Mouse (Mus musculus): Measurements from ENCODE around the gene Npcd. TPM values are rescaled to one million over a fixed set of nuclear protein-coding genes. Genes with fewer than 3 reads are reported as not detected.

Gene Npcd
- polyA plus RNA-seq (2015; fragmentation: Nextera tagmentation; extraction: Ambion mirVana) = 0.46 TPM in 1 of 2 replicates, not detected in the other

DNA sequence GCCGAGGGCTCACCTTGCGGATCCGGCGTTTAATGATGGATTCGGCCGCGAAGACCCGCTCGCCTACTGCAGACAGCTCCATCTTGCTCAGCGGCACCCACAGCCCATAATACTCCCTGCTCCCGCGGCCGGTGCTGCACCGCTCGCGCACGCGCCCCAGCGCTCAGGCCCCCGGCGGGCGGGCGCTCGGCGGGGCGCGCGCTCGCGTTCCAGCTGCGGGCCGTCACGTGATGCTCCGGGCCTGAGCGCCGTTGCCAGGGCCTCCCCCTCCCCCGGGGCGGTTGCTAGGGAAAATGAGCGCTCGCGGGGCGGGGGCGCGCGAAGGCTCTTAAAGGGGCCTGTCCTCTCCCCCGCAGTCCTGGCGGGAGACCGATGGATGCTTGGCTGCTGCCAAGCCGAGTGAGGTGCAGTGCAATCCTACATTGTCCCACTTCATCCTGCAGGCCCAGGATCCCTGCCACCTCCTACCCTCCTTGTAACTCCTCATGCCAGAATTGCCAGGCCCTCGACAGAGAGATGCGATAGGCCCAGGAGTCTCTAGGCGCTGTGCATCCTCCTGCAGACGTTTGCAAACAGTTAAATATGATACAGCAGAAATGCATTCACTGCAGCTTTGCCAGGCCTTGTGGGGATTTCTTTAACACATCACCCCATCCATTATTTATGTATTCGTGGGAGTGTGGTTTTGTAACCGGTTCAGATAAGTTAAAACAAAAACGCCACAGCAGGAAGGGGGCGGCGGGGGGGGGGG, at the start of gene Npcd, which contains the start of gene Cbx6:
Gene Npcd (minus strand): TSS at position 108 of the 751 bp plus-strand sequence.
Gene Cbx6 (minus strand): TSS at position 559 of the 751 bp plus-strand sequence.
- peak within 1 kb of the TSS; percentile 98 for H3K27ac ChIP-seq (replicated peaks)
- H3K4me2 ChIP-seq (replicated peaks) = peak within 1 kb of the TSS; percentile 97
- H3K4me3 ChIP-seq = peak within 1 kb of the TSS; percentile 88
- H3K9ac ChIP-seq (replicated peaks) = peak within 1 kb of the TSS; percentile 93
- no peaks in the 10 kb centered on the region for H3K27me3 ChIP-seq
- H3K36me3 ChIP-seq = 0 out of 2 replicates have a peak, but pooled peaks cover 3% of the 10 kb centered on the region
- under 1% methylated on average over 58 of the region's 58 CpGs for WGBS
- no peaks in the 10 kb centered on the region for H3K9me3 ChIP-seq
- H3K4me1 ChIP-seq = peaks cover 45% of the 10 kb centered on the region
- peak; percentile 92 for ATAC-seq (replicated peaks)

DNA sequence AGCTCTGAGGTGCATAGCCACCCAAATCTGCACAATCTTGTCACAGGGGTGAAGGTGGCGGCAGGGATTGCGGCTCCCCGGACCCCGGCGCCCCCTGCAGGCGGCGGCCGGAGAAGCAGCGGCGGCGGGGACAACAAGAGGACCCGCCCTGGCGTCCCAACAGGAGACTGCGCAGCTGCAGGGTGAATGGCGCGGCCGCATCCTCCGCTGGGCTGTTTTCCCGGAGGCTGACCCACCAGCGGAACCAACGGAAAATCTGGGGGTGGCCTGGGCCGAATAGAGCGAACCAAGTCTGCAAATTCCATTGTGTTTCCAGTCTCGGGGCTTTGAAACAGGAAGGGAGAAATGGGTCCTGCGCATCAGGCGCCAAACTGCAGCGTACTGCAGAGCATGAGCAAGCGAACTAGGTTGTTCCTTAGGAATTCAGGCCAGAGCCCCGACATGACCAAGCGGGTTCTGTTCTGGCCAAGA, 49.4 kb upstream of the Npcd start:
- under 1% methylated on average over 30 of the region's 30 CpGs for WGBS
- Histone ChIP-seq H3K27me3 (no peaks in the 10 kb centered on the region), H3K9ac (replicated peaks) (peak overlapping the region; percentile 75), H3K4me1 (peaks cover 23% of the 10 kb centered on the region), H3K36me3 (no peaks in the 10 kb centered on the region), H3K27ac (replicated peaks) (peak overlapping the region; percentile 95), H3K4me3 (peak overlapping the region; percentile 58), H3K9me3 (no peaks in the 10 kb centered on the region), H3K4me2 (replicated peaks) (peak overlapping the region; percentile 72)
- ATAC-seq (replicated peaks) = peak; percentile 90

DNA sequence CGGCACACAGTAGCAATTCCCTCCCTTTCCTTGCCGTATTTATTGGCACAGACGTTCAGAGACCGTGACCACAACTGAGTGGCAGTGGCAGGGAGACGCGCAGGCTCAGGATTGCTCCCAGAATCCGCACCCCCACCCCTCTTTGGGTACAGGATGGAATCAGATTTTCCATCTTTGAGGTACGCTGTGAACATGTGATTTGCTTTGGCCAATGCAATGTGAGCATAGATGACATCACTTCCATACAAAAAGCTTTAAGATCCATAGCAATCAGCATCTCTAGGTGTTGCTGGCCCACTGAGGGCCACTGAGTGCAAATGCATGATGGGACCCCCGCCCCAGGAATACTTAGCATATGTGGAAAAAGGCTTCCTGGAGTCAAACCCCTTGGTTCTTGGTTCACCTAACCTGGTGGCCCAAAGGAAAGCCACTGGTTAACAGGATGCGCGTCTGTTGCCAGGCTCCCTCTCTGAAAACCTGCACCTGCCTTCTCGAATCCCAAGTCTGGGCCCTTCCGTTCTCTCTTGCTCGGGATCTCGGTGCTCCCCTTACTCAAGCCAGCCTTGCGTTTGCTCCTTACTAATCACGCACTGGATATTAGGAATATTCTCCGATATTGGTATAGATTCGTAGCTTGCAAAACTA, 48.7 kb upstream of the Npcd start:
- Histone ChIP-seq H3K27me3 (no peaks in the 10 kb centered on the region), H3K4me3 (peak overlapping the region; percentile 58), H3K4me1 (peaks cover 23% of the 10 kb centered on the region), H3K9me3 (no peaks in the 10 kb centered on the region), H3K27ac (replicated peaks) (peak overlapping the region; percentile 95), H3K4me2 (replicated peaks) (peak overlapping the region; percentile 72), H3K36me3 (no peaks in the 10 kb centered on the region), H3K9ac (replicated peaks) (peak overlapping the region; percentile 75)
- 23% methylated on average over 19 of the region's 19 CpGs for WGBS
- ATAC-seq (replicated peaks) = peak; percentile 63

DNA sequence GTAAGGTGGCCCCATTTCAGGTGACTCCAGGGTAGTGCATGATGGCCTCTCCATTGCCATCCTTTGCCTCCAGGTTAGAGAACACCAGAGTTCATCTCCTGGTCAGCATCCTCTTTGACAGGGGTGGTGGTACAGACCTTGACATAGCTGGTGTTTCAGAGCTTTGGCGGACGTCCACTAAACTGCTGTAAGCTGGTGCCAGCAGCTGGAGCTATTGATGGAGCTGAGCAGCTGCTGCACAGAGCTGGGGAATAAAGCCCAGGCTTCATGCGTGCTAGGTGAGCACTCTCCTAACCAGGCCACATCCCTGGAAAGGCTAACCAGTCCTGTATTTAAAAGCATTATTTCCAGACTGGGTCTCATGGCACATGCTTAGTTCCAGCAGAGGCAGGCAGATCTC, 46.4 kb upstream of the Npcd start:
- 82% methylated on average over 3 of the region's 3 CpGs for WGBS
- no peak overlapping the region for H3K9ac ChIP-seq (replicated peaks)

DNA sequence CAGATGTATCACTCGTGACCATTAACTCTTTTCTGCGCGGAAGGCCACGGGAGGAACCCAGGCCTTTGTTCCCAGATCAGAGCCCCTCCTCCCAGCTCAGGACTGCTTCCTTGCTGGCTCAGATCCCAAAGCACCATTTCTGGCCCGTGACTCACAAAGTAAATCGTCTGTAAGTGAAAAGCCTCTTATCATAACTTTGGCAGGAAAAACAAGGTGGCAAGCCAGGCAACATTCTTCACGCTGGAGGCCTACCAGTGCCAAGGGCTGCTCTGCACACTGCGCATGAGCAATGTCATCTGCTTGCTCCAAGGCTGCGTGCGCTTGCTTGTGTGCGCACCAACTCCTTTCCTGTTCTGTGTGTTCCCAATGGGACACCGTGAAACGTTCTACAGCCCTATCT, 45.3 kb upstream of the Npcd start:
- Histone ChIP-seq H3K4me1 (peaks cover 23% of the 10 kb centered on the region), H3K27me3 (no peaks in the 10 kb centered on the region), H3K4me2 (replicated peaks) (peak overlapping the region; percentile 13), H3K9ac (replicated peaks) (no peak overlapping the region), H3K27ac (replicated peaks) (peak overlapping the region; percentile 62), H3K4me3 (no peak overlapping the region), H3K36me3 (no peaks in the 10 kb centered on the region), H3K9me3 (no peaks in the 10 kb centered on the region)
- no peak; the same call in 1 of the 2 replicates for ATAC-seq (replicated peaks)
- 32% methylated on average over 13 of the region's 13 CpGs for WGBS

More for the DNA sequence above, 46.4 kb upstream of the Npcd start:
- H3K27me3 ChIP-seq = no peaks in the 10 kb centered on the region
- H3K4me1 ChIP-seq = peaks cover 23% of the 10 kb centered on the region
- H3K4me2 ChIP-seq (replicated peaks) = no peak overlapping the region
- no peak overlapping the region for H3K27ac ChIP-seq (replicated peaks)
- no peak for ATAC-seq (replicated peaks)
- H3K9me3 ChIP-seq = no peaks in the 10 kb centered on the region
- no peak overlapping the region for H3K4me3 ChIP-seq
- H3K36me3 ChIP-seq = no peaks in the 10 kb centered on the region

DNA sequence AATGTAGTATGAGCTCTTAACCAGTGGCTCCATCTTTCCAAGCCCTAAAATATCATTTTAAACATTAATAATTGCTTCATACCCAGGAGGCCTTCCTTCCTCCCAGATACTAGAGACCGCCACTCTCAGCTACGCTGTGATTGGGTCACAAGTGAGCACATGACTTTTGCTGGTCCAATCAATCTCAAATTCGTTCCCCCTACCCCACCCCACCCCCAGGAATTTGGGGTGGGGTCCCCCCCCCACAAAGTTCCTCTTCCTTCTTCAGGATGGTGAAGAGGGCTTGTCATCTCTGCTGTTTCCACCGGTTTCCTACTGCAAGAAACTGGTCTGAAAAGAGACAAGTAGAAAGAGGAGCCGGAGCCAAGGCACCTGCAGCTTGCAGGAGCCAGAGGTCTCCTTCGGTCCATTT, 44.7 kb upstream of the Npcd start:
- 79% methylated on average over 6 of the region's 6 CpGs for WGBS
- H3K4me1 ChIP-seq = peaks cover 23% of the 10 kb centered on the region
- ATAC-seq (replicated peaks) = no peak
- peak overlapping the region; percentile 13; the same call in 1 of the 2 replicates for H3K4me2 ChIP-seq (replicated peaks)
- H3K9me3 ChIP-seq = no peaks in the 10 kb centered on the region
- peak overlapping the region; percentile 62 for H3K27ac ChIP-seq (replicated peaks)
- H3K36me3 ChIP-seq = no peaks in the 10 kb centered on the region
- H3K9ac ChIP-seq (replicated peaks) = no peak overlapping the region
- H3K27me3 ChIP-seq = no peaks in the 10 kb centered on the region
- H3K4me3 ChIP-seq = no peak overlapping the region

DNA sequence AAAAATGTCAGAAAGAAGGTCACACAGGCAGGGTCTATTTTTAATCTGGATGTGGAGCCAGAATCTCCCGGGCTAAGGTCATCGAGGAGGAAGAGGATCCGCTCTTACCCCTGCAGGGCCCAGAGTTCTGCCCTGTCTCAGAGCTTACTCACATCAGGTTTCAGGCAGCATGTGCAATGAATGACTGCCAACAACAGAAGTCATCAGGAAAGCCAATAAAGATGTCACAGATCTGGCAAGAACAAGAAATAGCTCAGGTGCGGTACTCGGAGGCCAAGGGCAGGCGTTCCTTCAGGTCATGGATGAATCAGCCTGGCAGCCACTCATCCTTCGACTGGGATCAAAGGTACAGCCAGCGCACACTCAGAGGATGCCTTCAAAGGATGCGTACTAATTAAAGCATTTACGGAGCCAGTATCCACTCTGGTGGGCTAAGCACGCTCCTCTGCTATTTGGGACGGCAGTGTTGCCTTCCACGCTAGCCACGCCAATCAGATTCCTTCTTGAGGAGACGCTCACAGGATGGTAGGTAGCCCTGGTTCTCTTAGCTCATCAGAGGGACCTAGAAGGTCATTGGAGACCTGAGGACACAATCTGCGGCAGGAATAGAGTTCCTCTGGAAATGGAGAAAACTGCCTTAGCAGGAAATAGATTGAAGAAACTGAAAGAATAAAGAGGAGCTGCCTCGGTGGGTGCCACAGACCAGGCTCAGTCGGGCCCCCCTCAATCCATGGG, 41.4 kb upstream of the Npcd start:
- Histone ChIP-seq H3K27ac (replicated peaks) (no peak overlapping the region), H3K36me3 (no peaks in the 10 kb centered on the region), H3K9me3 (no peaks in the 10 kb centered on the region), H3K27me3 (no peaks in the 10 kb centered on the region), H3K9ac (replicated peaks) (no peak overlapping the region), H3K4me2 (replicated peaks) (no peak overlapping the region), H3K4me3 (no peak overlapping the region), H3K4me1 (peaks cover 13% of the 10 kb centered on the region)
- 87% methylated on average over 18 of the region's 18 CpGs for WGBS
- no peak for ATAC-seq (replicated peaks)

DNA sequence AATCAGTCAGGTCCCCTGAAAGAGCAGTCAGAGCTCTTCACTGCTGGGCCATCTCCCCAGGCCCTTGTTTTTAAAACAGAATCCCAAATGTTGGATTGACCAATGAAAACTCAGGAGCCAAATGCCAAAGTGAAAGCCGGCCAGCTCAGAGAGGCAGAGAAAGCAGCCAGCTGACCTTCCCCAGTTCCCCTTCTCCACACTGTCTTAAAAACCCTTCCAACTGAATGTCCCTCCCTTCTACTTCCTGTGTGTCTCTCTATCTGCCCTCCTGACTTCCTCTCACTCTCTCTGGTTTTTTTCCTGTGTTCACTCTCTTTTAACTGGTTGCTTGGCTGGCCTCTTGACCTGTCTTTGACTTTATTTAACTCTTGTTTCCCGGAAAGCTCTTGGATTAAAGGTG, 40.0 kb upstream of the Npcd start:
- no peak for ATAC-seq (replicated peaks)
- Histone ChIP-seq H3K27ac (replicated peaks) (no peak overlapping the region), H3K9ac (replicated peaks) (no peak overlapping the region), H3K36me3 (no peaks in the 10 kb centered on the region), H3K4me3 (no peak overlapping the region), H3K4me2 (replicated peaks) (no peak overlapping the region), H3K4me1 (peaks cover 3% of the 10 kb centered on the region), H3K9me3 (no peaks in the 10 kb centered on the region), H3K27me3 (no peaks in the 10 kb centered on the region)
- WGBS = 64% methylated on average over 2 of the region's 2 CpGs

DNA sequence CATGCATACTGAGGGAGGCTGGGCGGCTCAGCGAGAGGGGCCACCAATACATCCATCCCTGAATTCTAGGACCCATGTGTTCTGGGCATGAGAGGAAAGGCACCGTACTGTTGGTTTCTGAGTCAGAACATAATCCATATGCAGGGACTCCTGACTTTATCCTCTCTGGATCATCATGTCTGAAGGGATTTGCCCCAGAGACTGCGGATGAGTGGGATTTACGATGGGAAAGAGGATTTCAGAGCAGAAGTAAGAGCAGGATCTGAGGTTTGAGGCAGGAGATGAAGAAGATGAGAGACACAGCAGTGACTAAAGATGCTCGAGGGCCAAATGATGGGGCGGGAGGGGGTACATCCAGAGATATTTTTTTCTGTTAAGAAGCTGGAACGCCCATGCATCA, 39.5 kb upstream of the Npcd start:
- no peak overlapping the region for H3K27ac ChIP-seq (replicated peaks)

DNA sequence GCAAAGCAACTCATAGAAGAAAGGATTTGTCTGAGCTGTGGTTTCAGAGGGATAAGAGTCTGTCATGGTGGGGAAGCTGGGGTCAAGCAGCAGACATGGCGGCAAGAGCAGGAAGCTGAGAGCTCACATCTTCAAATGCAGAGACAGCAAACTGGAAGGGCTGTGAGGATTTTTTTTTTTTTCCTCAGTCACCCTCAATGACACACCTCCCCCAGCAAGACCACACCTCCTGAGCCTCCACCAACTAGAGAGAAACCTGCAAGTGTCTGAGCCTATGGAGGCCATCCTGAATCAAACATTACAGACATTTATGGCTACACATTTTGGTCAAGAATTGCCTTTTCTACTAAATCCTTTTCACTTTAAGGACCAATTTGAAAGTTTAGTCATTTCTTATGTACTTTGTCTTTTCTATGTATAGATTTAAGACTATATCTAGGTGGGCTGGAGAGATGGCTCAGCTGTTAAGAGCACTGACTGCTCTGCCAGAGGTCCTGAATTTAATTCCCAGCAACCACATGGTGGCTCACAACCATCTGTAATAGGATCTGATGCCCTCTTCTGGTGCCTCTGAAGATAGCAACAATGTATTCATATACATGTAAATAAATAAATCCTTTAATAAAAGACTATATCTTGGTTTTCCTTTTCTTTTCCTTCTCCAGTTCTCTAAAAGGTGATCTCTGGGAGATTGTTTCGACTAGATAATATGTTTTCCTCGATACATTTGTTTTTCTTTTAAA, 33.4 kb upstream of the Npcd start:
- WGBS = 90% methylated on average over 3 of the region's 3 CpGs
- H3K9me3 ChIP-seq = no peaks in the 10 kb centered on the region
- H3K9ac ChIP-seq (replicated peaks) = no peak overlapping the region
- H3K4me1 ChIP-seq = no peaks in the 10 kb centered on the region
- H3K27ac ChIP-seq (replicated peaks) = no peak overlapping the region
- H3K27me3 ChIP-seq = no peaks in the 10 kb centered on the region
- H3K4me3 ChIP-seq = no peak overlapping the region
- H3K4me2 ChIP-seq (replicated peaks) = no peak overlapping the region
- no peak for ATAC-seq (replicated peaks)
- H3K36me3 ChIP-seq = no peaks in the 10 kb centered on the region

More for the DNA sequence above, 39.5 kb upstream of the Npcd start:
- 93% methylated on average over 8 of the region's 8 CpGs for WGBS
- no peaks in the 10 kb centered on the region for H3K9me3 ChIP-seq
- ATAC-seq (replicated peaks) = no peak
- no peak overlapping the region for H3K9ac ChIP-seq (replicated peaks)
- no peaks in the 10 kb centered on the region for H3K4me1 ChIP-seq
- no peak overlapping the region for H3K4me2 ChIP-seq (replicated peaks)
- H3K4me3 ChIP-seq = no peak overlapping the region
- no peaks in the 10 kb centered on the region for H3K27me3 ChIP-seq
- no peaks in the 10 kb centered on the region for H3K36me3 ChIP-seq

DNA sequence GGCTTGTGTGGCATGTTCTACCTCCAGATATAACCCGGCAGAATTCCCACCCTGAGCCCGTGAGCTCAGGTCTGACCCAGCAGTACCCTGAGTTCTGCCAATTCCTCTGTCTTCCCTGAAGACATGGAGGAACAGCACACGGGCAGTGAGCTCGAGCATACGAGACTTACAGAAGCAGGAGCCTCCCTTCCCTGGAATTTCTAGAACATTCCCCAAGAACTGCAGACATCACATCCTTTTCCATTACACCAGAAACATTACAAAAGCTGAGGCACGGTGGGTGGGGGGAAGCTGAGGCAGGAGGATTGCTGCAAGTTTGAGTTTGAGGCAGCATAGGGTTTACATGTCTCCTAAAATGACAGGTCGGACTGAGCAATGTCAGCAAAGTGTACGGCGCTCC, 25.8 kb upstream of the Npcd start:
- ATAC-seq (replicated peaks) = no peak
- Histone ChIP-seq H3K27ac (replicated peaks) (no peak overlapping the region), H3K36me3 (no peaks in the 10 kb centered on the region), H3K4me2 (replicated peaks) (no peak overlapping the region), H3K4me1 (no peaks in the 10 kb centered on the region), H3K27me3 (no peaks in the 10 kb centered on the region), H3K9me3 (no peaks in the 10 kb centered on the region), H3K9ac (replicated peaks) (no peak overlapping the region), H3K4me3 (no peak overlapping the region)
- WGBS = 86% methylated on average over 9 of the region's 9 CpGs

Data from forebrain, embryonic 15.5 days (tissue).